Mouse (Mus musculus) cerebellum, adult 11-12 months (tissue): ENCODE results near the gene Hoxc11.

Experiments
- DNase-seq: peaks from one replicate; pipeline ENCODE4 v3.0.0; 2022

Hoxc11 gene

DNA sequence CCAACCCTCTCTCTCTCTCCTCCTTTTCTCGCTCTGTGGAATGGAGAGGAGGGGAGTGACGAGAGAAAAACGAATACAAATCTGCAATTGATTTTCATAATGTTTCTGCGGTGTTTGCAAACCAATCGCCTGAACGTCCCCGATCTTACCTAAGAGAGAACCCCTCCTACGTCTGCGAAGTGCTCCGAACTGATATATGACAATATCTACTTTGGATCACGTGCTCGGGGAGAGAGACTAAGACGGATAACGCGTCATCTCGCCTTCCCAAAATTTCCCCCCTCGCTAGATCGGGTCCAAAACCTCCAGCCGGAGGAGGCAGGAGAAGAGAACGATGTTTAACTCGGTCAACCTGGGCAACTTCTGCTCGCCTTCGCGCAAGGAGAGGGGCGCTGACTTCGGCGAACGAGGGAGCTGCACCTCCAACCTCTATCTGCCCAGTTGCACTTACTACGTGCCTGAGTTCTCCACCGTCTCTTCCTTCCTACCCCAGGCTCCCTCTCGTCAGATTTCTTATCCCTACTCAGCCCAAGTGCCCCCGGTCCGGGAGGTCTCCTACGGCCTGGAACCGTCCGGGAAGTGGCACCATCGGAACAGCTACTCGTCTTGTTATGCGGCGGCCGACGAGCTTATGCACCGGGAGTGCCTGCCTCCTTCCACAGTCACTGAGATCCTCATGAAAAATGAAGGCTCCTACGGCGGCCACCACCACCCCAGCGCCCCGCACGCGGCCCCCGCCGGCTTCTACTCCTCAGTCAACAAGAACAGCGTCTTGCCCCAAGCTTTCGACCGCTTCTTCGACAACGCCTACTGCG is at the start of gene Hoxc11:
Gene Hoxc11 (plus strand): TSS at position 236 of the 815 bp plus-strand sequence.
- DNase-seq = no peak

DNA sequence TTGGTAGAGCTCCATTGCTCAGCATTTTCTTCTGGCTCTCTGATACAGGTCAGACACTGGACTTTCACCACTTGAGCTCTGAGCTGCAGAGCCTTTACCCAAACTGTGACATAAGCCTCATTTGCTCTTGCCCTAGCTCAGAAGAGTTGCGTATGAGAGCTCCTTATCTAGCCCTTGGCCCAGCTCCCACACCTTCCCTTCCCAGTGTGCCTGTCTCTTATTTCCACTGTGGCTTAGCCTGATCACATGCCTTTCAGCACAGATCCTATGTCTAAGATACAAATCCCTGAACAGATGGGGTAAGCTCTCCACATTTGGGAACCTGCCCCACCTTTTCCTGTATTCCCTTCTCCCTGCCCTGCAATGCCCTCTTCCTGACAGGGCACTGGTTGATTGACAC is 49.3 kb upstream of the Hoxc11 start:
- no peak for DNase-seq

DNA sequence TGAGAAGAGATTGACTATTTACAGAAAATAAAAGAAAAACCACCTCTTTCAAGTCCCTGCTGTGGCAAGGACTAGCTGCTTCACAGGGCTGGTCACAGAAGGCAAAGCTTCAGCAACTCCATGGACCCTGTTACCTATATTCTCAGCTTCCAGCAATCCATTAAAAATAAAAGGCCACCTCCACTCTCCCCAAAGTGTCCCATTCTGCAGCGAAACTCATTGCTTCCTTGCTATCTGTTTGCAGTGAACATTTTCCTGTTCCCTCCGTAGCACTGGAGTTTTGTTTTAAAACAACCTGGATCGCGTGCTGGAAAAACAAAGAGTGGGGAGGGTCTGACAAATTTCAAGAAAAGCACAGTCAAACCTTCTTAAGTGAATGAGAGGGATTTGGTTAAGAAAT is 44.7 kb upstream of the Hoxc11 start:
- DNase-seq = no peak

DNA sequence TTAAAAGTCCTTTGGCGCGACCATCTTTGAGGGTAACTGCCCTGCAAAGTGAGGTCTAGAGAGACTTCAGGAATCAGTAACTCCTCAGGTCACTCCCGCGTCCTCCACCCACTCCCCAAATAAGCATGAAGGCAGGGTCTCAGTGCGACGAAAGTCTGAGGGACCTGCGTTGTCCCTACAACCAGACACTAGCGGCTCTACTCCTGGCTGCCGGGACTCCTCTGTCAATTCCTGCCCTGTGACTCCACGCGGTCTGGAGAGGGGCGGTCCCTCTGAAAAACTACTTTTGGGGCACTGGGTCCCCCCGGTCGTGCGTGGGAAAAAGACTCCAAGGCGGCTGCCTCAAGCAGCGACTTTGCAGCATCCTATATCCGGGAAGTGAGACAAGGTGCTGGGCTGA is 44.2 kb upstream of the Hoxc11 start:
- DNase-seq = no peak

DNA sequence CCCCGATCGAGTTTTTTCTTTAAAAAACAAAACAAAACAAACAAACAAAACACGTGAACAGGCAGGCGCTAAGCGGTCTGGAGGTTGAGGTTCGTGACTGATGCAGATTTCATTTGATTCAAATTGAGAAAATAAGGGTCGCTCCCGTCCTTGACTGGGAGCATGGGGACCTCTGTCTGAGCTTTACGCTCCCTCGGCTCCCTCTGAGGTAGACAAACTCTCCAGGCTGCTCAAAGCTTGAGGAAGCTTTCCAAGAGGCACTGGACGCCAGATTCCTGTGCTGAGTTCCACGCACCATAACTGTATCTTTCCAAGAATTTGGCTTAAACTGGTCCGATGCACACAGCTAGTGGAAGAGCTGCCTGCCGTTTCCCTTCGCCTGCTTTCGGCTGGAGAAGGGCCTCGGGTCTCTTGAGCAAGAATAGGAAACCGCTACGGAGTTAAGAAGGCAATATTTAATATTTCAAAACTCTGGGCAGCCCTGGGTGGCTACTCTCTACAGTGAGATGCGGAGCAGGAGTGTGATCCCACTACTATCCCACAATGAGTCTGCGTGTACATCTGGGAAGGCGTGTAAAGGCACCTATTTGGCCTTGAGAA is 43.6 kb upstream of the Hoxc11 start:
- no peak for DNase-seq

DNA sequence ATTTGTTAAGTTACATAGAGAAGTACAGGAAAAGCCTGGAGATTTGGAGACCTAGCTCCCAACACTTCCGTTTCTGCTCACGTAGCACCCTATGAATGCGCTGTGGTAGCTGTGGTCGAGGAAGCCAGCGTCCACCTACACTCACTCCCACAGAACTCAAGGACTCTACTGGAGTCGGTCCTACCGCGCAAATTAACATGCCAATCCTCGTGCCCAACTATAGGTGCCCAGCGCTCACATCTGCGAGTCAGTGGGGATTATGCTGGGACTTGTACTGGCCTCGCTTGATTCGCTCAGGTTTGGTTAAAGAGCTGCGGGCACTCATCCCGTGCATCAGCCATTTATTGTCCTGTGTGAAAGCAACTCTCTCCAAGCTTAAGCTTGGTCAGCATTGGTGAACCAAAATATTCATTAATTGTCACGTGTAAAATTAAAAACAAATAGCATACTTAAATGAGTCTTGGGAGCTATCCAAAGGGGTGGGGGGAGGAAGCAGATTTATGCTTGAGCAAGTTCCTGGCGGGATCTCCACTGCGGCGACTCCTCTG is 41.1 kb upstream of the Hoxc11 start:
- DNase-seq = no peak

DNA sequence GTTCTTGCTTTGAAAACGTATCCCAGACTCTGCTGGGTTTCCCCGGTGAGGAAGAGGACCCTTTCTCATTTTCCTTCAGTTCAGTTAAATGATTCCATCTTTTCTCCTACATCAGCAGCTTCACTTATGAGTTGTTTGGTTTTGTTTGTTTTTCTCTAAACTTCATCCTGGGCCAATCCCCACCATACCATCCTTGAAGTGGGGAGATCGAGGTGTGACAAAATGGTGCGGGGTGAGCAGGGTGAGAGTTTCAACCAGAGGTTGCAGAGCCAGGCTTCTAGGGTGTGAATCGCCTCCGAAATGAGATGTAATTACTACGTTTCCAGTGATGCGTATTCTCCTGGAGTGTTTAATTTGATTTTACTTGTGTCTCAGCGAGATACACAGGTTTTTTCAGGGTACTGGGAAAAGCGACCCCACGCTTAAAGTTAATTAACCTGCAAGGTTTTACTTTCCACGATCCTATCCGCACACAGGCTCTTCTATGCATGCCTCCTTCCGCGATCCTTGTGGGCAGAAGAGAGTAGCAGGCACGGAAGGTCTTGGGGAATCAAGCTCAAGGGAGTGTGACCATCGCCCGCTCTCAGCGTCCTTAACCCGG is 36.2 kb upstream of the Hoxc11 start:
- no peak for DNase-seq

DNA sequence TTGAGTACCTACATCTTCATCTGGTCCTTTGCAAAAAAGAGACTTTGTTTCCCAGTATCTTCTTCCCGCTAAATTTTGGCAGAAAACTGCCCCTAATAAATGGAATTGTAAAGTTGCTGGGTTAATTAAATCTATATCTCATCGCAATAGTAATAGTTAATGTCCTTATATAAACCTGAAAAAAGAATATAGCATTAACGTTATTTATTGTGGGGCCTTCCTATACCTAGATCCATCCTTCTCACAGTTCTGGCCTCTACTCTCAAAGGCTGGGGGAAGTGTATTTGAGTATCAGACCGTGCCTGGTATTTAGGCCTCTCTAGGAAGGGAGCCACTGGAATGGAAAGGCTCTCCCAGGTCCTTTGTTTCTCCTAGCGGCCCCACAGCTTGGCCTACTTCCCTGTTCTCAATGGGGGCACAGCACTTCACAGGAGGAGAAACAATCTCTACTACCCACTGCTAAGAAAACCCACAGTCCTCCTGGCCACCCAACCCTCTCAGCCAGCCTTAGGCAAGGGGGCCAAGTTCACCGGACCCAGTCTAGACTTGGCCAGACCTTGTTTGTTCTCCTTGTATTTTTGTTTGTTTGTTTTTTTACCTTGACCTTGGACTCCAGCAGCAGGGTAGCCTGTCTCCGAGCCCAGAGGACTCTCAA is 35.5 kb upstream of the Hoxc11 start:
- DNase-seq = no peak

DNA sequence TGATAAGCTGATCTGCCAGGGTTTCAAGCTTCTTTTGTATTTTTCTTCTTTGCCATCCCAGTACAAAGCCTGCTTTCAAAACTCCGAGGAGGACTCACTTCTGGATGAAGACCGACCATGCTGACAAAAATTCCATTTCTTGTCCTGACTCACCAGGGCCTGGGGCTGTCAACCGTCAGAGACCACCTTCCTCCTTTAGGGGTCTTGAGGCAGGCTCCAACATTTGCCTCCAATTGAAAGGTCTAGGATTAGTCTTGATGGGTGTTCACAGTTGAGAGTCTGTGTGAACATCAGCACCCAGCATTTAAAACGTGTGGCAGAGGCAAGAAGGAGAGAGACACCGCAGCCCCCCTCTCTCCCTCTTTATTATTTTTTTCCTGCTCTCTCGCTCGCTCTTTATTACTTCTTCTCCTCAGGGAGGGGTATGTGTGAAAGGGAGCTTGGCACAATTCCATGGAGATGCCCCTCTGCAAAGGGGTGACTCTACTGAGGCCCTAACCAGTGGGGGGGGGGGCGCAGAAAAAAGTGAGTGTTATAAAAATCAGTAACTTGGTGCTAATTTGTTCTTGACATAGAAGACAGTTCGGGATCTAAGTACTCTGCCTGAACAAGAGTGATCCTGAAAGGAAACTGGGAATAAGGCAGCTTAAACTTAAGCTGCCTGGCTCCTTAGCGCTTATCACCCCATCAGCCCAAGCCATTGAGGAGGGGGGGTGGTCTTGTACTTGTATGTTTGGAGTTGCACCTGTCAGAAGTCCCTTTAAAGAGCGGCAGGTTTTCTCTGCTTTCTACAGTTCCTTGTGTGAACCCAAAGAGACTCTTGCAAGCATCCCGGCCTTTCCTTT is 34.7 kb upstream of the Hoxc11 start:
- no peak for DNase-seq

DNA sequence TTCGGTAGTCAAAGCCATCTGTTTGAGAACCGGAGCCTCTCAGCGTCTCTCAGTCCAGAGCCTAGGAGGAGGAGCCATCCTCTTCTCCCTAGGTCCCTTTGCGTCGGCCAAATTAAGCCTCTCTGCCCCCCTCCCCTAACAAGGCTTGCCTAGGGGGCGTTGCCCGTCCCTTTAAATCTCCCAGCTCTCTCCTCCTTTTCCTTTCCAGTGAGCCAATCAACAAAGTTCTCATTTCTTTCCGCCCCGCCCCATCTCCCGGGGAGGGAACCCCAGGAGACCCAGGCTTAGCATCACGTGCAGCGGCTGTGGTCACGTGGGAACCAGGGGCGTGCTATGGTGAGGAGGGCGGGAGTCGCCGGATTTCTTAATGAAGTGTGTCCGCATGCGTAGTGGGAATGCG is 33.6 kb upstream of the Hoxc11 start:
- no peak for DNase-seq

DNA sequence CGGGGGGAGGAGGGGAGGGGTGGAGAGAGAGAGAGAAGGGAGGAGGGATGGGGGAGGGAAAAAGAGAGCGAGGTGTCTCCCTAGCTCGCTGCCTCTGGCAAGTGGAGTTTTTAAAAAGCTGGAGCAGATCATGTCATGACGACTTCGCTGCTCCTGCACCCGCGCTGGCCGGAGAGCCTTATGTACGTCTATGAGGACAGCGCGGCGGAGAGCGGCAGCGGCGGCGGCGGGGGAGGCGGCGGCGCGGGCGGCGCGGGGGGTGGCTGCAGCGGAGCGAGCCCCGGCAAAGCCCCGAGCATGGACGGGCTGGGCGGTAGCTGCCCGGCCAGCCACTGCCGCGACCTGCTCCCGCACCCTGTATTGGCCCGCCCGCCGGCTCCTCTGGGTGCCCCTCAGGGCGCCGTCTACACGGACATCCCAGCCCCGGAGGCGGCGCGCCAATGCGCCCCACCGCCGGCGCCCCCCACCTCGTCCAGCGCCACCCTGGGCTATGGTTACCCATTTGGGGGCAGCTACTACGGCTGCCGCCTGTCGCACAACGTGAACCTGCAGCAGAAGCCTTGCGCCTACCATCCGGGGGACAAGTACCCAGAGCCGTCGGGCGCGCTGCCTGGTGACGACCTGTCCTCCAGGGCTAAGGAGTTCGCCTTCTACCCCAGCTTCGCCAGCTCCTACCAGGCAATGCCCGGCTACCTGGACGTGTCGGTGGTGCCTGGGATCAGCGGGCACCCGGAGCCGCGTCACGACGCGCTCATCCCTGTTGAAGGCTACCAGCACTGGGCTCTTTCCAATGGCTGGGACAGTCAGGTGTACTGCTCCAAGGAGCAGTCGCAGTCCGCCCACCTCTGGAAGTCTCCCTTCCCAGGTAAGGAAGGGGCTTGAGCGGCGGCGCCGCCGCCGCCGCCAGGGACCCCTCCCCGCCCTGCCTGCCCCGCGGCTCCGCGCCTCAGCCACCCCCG is 32.9 kb upstream of the Hoxc11 start, which contains the start of gene Hoxc13:
Gene Hoxc13 (plus strand): TSS at position 51 of the 959 bp plus-strand sequence.
- DNase-seq = no peak

DNA sequence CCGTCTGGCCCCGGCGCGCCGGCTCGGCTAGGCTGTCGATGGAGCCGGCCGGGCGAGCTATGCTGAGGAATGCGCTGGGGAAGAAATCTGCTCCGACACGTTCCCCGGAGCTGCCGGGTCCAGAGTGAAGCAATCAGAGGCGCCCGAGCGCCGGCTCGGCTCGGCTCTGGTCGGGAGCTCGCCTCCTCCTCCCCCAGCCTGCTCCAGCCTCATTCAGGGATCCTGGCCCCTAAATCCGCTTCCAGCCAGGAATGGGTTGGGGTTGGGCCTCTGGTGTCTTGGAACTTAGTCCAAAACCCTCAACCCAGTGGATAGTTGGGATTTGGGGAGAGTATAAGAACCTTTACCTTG is 32.2 kb upstream of the Hoxc11 start:
- no peak for DNase-seq

DNA sequence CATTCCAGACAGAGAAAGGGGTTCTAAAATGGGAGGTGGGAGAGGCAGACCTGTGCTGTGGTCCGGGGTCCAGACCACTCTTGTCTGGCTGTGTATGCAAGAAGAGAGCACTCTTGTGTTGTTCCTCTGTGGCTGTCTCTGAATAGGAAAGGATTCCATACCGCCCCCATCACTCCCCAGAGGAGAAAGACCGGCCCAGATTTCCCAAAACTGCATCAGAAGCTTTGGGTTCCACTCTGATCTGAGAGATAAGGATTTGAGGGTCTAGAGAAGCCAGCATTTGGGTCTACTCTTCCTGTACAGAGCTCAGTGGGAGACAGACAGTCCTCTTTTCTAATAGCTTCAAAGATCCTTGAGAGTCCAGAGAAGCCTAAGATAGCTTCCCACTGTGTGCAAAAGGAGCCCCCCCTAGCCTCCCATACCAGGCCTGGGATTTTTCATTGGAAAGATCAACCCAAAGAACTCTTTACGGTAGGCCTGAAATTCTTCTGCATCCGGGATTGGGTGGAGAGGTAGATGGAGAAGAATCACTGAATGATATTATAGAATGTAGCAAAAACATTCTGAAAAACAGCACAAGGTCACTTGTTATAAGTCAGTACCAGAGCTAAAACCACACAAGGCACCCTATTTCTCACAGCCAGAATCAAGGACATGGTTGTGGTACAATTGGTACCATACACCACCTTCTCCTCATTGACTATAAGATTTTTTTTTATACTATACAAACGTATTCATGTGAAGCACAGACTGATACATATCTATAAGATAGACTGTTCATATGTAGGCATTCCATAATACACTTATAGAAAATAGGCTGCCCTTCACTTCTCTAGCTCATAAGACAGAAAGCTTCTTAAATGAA is 31.4 kb upstream of the Hoxc11 start:
- DNase-seq = no peak

DNA sequence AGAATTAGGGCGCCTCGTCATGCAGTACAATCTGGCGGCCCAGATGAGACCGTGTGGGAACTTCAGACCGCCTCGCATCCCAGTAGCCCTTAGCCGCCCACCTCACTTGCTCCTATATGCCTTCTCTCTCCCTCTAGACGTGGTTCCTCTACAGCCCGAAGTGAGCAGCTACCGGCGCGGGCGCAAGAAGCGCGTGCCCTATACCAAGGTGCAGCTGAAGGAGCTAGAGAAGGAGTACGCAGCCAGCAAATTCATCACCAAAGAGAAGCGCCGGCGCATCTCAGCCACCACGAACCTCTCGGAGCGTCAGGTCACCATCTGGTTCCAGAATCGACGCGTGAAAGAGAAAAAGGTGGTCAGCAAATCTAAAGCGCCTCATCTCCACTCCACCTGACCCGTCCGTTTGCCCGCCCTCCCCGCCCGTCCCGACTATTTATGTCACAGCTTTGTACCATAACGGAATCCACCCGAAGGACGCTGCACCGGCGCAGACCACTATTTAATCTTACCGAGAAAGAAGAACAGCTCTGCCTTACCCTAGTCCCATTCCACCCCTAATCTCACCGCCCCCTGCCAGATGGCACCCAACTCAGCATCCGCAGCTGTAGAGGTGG is 27.1 kb upstream of the Hoxc11 start:
- no peak for DNase-seq

DNA sequence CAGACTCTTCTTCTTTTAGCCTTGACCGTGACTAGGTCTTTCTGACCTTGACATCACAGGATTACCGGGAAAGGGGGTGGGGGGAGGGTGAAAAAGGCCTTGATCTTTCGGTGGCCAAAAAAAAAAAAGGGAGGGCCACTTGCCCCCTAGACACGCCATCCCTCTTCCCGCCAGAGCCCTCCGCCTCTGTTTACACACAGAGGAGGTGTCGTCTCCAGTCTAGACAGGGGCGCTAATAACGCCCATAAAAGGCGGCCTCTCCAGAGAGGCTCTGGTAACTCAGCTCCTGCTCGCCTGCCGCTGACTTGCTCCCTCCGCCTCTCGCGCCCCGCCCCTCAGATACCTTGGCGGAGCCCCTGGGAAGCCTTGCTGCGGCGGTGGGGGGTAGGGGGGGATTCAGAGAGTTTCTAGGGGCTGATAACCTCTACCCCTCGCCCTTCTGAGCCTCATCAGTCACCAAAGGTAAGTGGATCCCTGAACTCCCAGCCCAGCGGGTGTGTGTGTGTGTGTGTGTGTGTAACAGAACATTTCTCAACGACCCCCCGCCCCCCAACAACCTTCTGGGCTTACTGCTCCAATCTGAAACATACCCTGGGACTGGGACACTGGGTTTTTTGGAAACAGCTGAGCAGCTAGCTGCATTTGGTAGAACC is 22.4 kb upstream of the Hoxc11 start:
- no peak for DNase-seq

DNA sequence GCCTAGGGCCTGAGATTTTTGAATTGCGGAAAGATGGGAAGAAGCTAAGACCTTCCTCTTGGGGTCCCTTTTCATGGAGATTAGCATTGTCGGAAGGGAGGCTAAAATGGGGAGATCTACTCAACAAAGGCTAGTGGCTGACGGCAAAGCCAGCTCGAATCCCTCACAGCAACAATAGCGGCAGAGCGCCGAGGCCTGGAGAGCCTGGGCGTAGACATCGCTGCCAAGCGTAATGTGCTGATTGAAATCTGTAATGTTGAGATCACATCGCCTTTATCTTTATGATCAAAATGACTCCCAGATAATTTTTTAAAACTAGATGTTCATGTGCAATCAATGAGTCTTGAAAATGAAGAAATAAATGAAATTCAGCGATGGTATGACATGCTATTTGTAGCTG is 19.8 kb upstream of the Hoxc11 start:
- no peak for DNase-seq

DNA sequence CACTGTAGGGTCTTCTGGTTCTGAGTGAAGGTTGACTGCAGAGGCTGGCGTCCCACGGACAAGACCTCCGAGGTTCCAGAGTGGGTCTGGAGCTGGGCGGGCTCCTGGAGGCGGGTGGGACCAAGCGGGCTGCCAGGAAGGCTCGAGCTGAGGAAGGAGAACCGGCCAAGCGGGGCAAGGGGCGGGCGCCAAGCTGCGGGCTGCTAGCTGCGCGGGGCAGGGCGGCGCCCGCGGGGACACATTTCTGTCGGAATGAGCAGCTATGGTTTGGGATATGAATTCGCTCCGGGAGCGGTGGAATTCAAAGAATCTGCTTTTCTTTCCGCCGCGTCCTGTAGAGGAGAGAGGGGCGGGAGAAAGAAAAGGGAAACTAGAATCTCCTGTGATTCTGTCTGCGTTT is 19.3 kb upstream of the Hoxc11 start:
- no peak for DNase-seq

DNA sequence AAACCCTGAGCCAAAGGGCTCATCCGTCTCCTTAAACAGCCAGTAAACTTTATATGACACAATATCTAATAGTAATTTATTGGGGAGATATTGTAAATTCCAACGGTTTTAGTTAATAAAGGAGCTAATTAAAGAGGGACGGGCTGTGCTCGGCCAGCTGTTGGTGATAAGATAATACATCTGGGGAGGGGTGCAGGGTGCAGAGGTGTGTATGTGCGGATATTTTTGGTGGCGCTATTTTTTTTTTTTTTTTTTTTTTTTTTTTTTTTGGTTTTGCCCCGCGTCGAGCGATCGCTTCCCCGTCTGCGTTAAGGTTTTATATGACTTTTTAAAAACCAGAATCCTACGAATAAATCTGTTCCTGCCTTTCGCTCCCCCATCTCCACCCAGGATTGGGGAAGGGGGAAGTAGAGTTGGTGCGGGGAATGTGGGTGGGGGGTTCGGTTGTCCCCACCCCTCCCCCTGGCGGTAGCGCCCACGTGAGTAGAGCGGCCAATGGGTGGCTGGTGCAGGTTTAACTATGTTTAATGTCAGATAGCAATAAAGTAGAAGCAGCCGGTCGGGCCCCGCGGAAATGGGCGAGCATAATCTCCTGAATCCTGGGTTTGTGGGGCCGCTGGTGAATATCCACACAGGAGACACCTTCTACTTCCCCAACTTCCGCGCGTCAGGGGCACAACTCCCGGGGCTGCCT is 17.8 kb upstream of the Hoxc11 start, which contains the start of gene Hoxc12:
Gene Hoxc12 (plus strand): TSS at position 479 of the 694 bp plus-strand sequence.
- no peak for DNase-seq
